Mouse (Mus musculus): ENCODE results near the gene Sgip1.

The Sgip1 gene

GRCm38 (mm10) chr4:102769936-102770335 is 28.8 kb downstream of the Sgip1 start:
- TF ChIP-seq POU5F1 (IDR thresholded peaks at IDR 0.05; ENCODE audit: borderline replicate concordance, low read length) (no peak), NANOG (IDR thresholded peaks at IDR 0.05; ENCODE audit: borderline replicate concordance, low read length) (no peak), CTCF (conservative IDR thresholded peaks at IDR 0.05; ENCODE audit: low read length) (no peak)
- Histone ChIP-seq H3K27me3 (ENCODE audit: insufficient read depth, low read length) (no peaks in the 10 kb centered on the region), H3K9me3 (ENCODE audit: low read length) (peaks cover 3% of the 10 kb centered on the region; the same call in 1 of the 2 replicates), H3K36me3 (ENCODE audit: insufficient read depth, low read length) (no peaks in the 10 kb centered on the region), H3K4me3 (replicated peaks; ENCODE audit: low read length) (no peak overlapping the region), H3K4me1 (replicated peaks; ENCODE audit: low read depth, low read length) (no peaks in the 10 kb centered on the region)

GRCm38 (mm10) chr4:102771598-102772357 is 30.7 kb downstream of the Sgip1 start:
- no peaks in the 10 kb centered on the region for H3K36me3 ChIP-seq (ENCODE audit: insufficient read depth, low read length)
- no peak overlapping the region for H3K4me3 ChIP-seq (replicated peaks; ENCODE audit: low read length)
- no peaks in the 10 kb centered on the region for H3K27me3 ChIP-seq (ENCODE audit: insufficient read depth, low read length)
- no peak for TF ChIP-seq POU5F1 (IDR thresholded peaks at IDR 0.05; ENCODE audit: borderline replicate concordance, low read length)
- no peaks in the 10 kb centered on the region for H3K4me1 ChIP-seq (replicated peaks; ENCODE audit: low read depth, low read length)
- no peaks in the 10 kb centered on the region for H3K9me3 ChIP-seq (ENCODE audit: low read length)

DNA sequence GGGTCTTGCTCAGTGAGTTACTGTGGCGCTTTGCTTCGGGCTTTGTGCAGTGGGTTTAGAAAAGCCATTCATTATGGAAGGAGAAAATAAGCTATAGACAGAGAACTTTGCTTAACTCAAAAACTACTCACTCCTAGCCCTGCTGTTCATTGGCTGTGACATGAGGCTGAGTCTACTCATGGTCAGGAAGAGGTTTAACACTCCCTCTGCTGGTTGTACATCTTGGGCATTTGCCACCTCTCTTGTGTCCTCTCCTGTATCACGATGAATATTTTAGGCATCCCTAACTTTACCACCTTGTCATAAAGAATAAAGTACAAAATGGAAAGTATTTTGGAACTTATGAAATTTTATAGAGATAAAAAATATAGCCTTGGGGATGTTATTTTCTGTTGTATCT is 32.1 kb downstream of the Sgip1 start:
- Histone ChIP-seq H3K9me3 (ENCODE audit: low read length) (no peaks in the 10 kb centered on the region), H3K27me3 (ENCODE audit: insufficient read depth, low read length) (no peaks in the 10 kb centered on the region), H3K4me3 (replicated peaks; ENCODE audit: low read length) (no peak overlapping the region), H3K36me3 (ENCODE audit: insufficient read depth, low read length) (no peaks in the 10 kb centered on the region), H3K4me1 (replicated peaks; ENCODE audit: low read depth, low read length) (no peaks in the 10 kb centered on the region)
- TF ChIP-seq NANOG (IDR thresholded peaks at IDR 0.05; ENCODE audit: borderline replicate concordance, low read length) = no peak

DNA sequence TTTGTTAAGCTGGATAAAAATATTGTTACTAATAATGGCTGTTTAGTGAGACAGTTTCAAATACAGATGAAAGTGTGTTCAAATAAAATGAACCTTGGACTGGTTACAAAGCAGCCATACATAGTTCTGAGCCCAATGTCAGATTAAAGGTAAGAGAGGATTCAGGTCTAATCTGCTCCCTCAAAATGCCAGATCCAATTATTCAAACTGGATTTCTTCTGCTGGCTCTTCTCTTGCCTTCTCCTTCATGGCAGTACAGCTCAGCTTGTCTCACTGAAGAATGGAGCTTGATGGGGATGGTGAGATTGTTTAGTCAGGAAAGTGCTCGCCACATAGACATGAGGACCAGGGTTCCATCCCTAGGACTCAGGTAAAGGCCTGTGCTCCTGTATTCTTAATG is 32.7 kb downstream of the Sgip1 start:
- Histone ChIP-seq H3K36me3 (ENCODE audit: insufficient read depth, low read length) (no peaks in the 10 kb centered on the region), H3K27me3 (ENCODE audit: insufficient read depth, low read length) (no peaks in the 10 kb centered on the region), H3K4me3 (replicated peaks; ENCODE audit: low read length) (no peak overlapping the region), H3K9me3 (ENCODE audit: low read length) (no peaks in the 10 kb centered on the region), H3K4me1 (replicated peaks; ENCODE audit: low read depth, low read length) (no peaks in the 10 kb centered on the region)
- TF ChIP-seq NANOG (IDR thresholded peaks at IDR 0.05; ENCODE audit: borderline replicate concordance, low read length) = no peak
- TF ChIP-seq POU5F1 (IDR thresholded peaks at IDR 0.05; ENCODE audit: borderline replicate concordance, low read length) = no peak
- TF ChIP-seq CTCF (conservative IDR thresholded peaks at IDR 0.05; ENCODE audit: low read length) = no peak

GRCm38 (mm10) chr4:102774549-102774948 is 33.5 kb downstream of the Sgip1 start:
- Histone ChIP-seq H3K4me1 (replicated peaks; ENCODE audit: low read depth, low read length) (no peaks in the 10 kb centered on the region), H3K27me3 (ENCODE audit: insufficient read depth, low read length) (no peaks in the 10 kb centered on the region), H3K36me3 (ENCODE audit: insufficient read depth, low read length) (no peaks in the 10 kb centered on the region), H3K9me3 (ENCODE audit: low read length) (no peaks in the 10 kb centered on the region), H3K4me3 (replicated peaks; ENCODE audit: low read length) (no peak overlapping the region)
- TF ChIP-seq NANOG (IDR thresholded peaks at IDR 0.05; ENCODE audit: borderline replicate concordance, low read length) (no peak), POU5F1 (IDR thresholded peaks at IDR 0.05; ENCODE audit: borderline replicate concordance, low read length) (no peak), CTCF (conservative IDR thresholded peaks at IDR 0.05; ENCODE audit: low read length) (no peak)

- TF ChIP-seq POU5F1 (IDR thresholded peaks at IDR 0.05; ENCODE audit: borderline replicate concordance, low read length) = no peak
- TF ChIP-seq NANOG (IDR thresholded peaks at IDR 0.05; ENCODE audit: borderline replicate concordance, low read length) = no peak
- no peak for TF ChIP-seq CTCF (conservative IDR thresholded peaks at IDR 0.05; ENCODE audit: low read length)
- H3K9me3 ChIP-seq (ENCODE audit: low read length) = no peaks in the 10 kb centered on the region
- H3K36me3 ChIP-seq (ENCODE audit: insufficient read depth, low read length) = no peaks in the 10 kb centered on the region
- no peaks in the 10 kb centered on the region for H3K4me1 ChIP-seq (replicated peaks; ENCODE audit: low read depth, low read length)
- no peaks in the 10 kb centered on the region for H3K27me3 ChIP-seq (ENCODE audit: insufficient read depth, low read length)
- no peak overlapping the region for H3K4me3 ChIP-seq (replicated peaks; ENCODE audit: low read length)
Measured at GRCm38 (mm10) chr4:102775596-102776270, 34.6 kb downstream of the Sgip1 start.

- Histone ChIP-seq H3K36me3 (ENCODE audit: insufficient read depth, low read length) (no peaks in the 10 kb centered on the region), H3K27me3 (ENCODE audit: insufficient read depth, low read length) (no peaks in the 10 kb centered on the region), H3K4me1 (replicated peaks; ENCODE audit: low read depth, low read length) (no peaks in the 10 kb centered on the region), H3K9me3 (ENCODE audit: low read length) (no peaks in the 10 kb centered on the region), H3K4me3 (replicated peaks; ENCODE audit: low read length) (no peak overlapping the region)
- no peak for TF ChIP-seq CTCF (conservative IDR thresholded peaks at IDR 0.05; ENCODE audit: low read length)
- no peak for TF ChIP-seq POU5F1 (IDR thresholded peaks at IDR 0.05; ENCODE audit: borderline replicate concordance, low read length)
- TF ChIP-seq NANOG (IDR thresholded peaks at IDR 0.05; ENCODE audit: borderline replicate concordance, low read length) = no peak
Measured at GRCm38 (mm10) chr4:102779902-102780301, 38.8 kb downstream of the Sgip1 start.

DNA sequence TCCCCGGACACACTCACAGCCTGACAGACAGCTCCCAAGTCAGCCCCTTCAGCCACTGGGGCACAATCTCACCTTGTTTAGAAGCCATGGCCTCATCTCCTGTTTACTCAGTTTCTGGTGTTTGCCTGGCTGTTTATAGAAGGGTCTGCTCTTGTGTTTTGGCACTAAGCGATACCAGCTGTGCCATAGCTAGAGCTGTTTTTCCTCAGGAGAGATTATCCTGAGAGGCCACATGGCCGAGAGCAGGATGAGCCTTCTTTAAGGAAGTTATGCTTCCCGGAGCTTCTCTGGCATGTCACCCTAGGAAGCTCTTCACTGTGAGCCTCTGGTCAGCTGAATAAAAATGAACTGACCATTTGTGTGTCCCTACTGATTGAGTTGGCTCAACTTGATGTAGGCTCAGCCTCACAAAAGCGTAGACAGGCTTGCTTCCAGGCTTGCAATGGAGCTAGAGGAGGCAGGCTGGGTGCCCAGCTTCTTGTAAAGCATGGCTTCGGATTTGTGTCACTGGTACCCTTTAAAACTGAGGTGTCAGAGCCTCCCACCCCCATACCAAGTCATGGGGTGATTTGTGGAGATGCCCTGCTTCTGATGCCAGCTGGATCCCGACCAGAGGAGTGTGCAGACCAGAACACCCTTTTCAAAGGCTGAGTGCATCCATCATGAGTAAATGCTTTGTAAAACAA is 42.1 kb downstream of the Sgip1 start:
- Histone ChIP-seq H3K36me3 (ENCODE audit: insufficient read depth, low read length) (no peaks in the 10 kb centered on the region), H3K4me3 (replicated peaks; ENCODE audit: low read length) (no peak overlapping the region), H3K27me3 (ENCODE audit: insufficient read depth, low read length) (no peaks in the 10 kb centered on the region), H3K4me1 (replicated peaks; ENCODE audit: low read depth, low read length) (no peaks in the 10 kb centered on the region), H3K9me3 (ENCODE audit: low read length) (no peaks in the 10 kb centered on the region)
- TF ChIP-seq CTCF (conservative IDR thresholded peaks at IDR 0.05; ENCODE audit: low read length) (no peak), NANOG (IDR thresholded peaks at IDR 0.05; ENCODE audit: borderline replicate concordance, low read length) (no peak)
